Mouse (Mus musculus) embryonic facial prominence, embryonic 13.5 days (tissue): ENCODE measurements around the gene Smc1a. TPM values are rescaled to one million over a fixed set of nuclear protein-coding genes. Genes with fewer than 3 reads are reported as not detected.

Experiments used
- ATAC-seq: fragments of 200-750 bp; cut with Nextera tagmentation; 2 replicates; pipeline ENCODE4 v1.8.0; 2017; ENCODE audit warnings: low read depth; ENCODE audit not compliant: insufficient number of reproducible peaks, insufficient read depth, low FRiP score, low TSS enrichment
- H3K27ac ChIP-seq: fragments of 300-500 bp; sonication (generic); 2 replicates; pipeline ENCODE4 v1.5.1; 2015; ENCODE audit warnings: moderate library complexity, mild to moderate bottlenecking, inconsistent platforms
- H3K27me3 ChIP-seq: fragments of 300-500 bp; sonication (generic); 2 replicates; pipeline ENCODE4 v1.6.1; 2015; ENCODE audit warnings: mild to moderate bottlenecking, inconsistent platforms
- H3K36me3 ChIP-seq: fragments of 300-500 bp; sonication (generic); 2 replicates; pipeline ENCODE4 v1.6.1; 2015; ENCODE audit warnings: mild to moderate bottlenecking, inconsistent platforms
- H3K4me1 ChIP-seq: fragments of 300-500 bp; sonication (generic); 2 replicates; pipeline ENCODE4 v1.6.1; 2015; ENCODE audit warnings: inconsistent platforms
- H3K4me2 ChIP-seq: fragments of 300-500 bp; sonication (generic); 2 replicates; pipeline ENCODE4 v1.6.1; 2015; ENCODE audit warnings: moderate library complexity, mild to moderate bottlenecking, inconsistent platforms
- H3K4me3 ChIP-seq: fragments of 300-500 bp; sonication (generic); 2 replicates; pipeline ENCODE4 v1.5.1; 2015; ENCODE audit warnings: mild to moderate bottlenecking, inconsistent platforms
- H3K9ac ChIP-seq: fragments of 300-500 bp; sonication (generic); 2 replicates; pipeline ENCODE4 v1.6.1; 2015; ENCODE audit warnings: mild to moderate bottlenecking, inconsistent platforms
- H3K9me3 ChIP-seq: fragments of 300-500 bp; sonication (generic); 2 replicates; pipeline ENCODE4 v1.6.1; 2016; ENCODE audit warnings: inconsistent platforms
- WGBS: fragments of 180-500 bp; shearing (Covaris S2); methylation state at CpG from one replicate; pipeline ENCODE4 v1.1.7; 2015; ENCODE audit warnings: mixed read lengths; 5-methylcytosine and 5-hydroxymethylcytosine counted together
- polyA plus RNA-seq: library from polyadenylated mRNA; unstranded; fragments of >200 nt; fragmentation: Nextera tagmentation; extraction: Ambion mirVana; gene quantifications from 2 replicates; pipeline ENCODE4 v1.2.1, GENCODE M21; 2015

The Smc1a gene
- polyA plus RNA-seq, result 113 and 119 TPM in 2 replicates

GRCm38 (mm10) chrX:152016151-152017145 lies at the start of gene Smc1a, which contains the start of gene Ribc1:
TSS of gene Smc1a (plus strand) at chrX:152016428.
TSS of gene Ribc1 (minus strand) at chrX:152016295.
- H3K27me3 ChIP-seq, result peaks cover 50% of the 10 kb centered on the region
- H3K36me3 ChIP-seq, result peaks cover 9% of the 10 kb centered on the region
- ATAC-seq, result peak; percentile 96
- H3K27ac ChIP-seq, result peak within 1 kb of the TSS; percentile 93
- peak within 1 kb of the TSS; percentile 53 for H3K4me3 ChIP-seq
- peak within 1 kb of the TSS; percentile 78 for H3K9ac ChIP-seq
- 25% methylated on average over 64 of the region's 64 CpGs for WGBS
- peak within 1 kb of the TSS; percentile 65 for H3K4me2 ChIP-seq
- H3K4me1 ChIP-seq, result peaks cover 7% of the 10 kb centered on the region; the same call in 1 of the 2 replicates
- H3K9me3 ChIP-seq, result no peaks in the 10 kb centered on the region

- Histone ChIP-seq H3K36me3 (peaks cover 5% of the 10 kb centered on the region; the same call in 1 of the 2 replicates), H3K4me3 (no peak overlapping the region), H3K4me1 (no peaks in the 10 kb centered on the region), H3K9me3 (no peaks in the 10 kb centered on the region), H3K4me2 (no peak overlapping the region), H3K27ac (no peak overlapping the region), H3K9ac (no peak overlapping the region), H3K27me3 (peaks cover 71% of the 10 kb centered on the region)
- no peak for ATAC-seq
- 68% methylated on average over 4 of the region's 4 CpGs for WGBS
Measured at GRCm38 (mm10) chrX:151999006-151999710, 17.1 kb upstream of the Smc1a start.

GRCm38 (mm10) chrX:152001182-152001684 lies 15.0 kb upstream of the Smc1a start:
- H3K4me2 ChIP-seq, result peak overlapping the region; percentile 63
- H3K27me3 ChIP-seq, result peaks cover 77% of the 10 kb centered on the region
- ATAC-seq, result no peak
- no peaks in the 10 kb centered on the region for H3K4me1 ChIP-seq
- peak overlapping the region; percentile 75 for H3K27ac ChIP-seq
- 33% methylated on average over 9 of the region's 9 CpGs for WGBS
- H3K36me3 ChIP-seq, result peaks cover 16% of the 10 kb centered on the region
- H3K9me3 ChIP-seq, result no peaks in the 10 kb centered on the region
- peak overlapping the region; percentile 54 for H3K4me3 ChIP-seq
- H3K9ac ChIP-seq, result no peak overlapping the region; the same call in 1 of the 2 replicates

GRCm38 (mm10) chrX:152001737-152002710 lies 14.2 kb upstream of the Smc1a start, which contains the start of gene Hsd17b10:
TSS of gene Hsd17b10 (plus strand) at chrX:152001845.
- H3K4me3 ChIP-seq, result peak within 1 kb of the TSS; percentile 54
- H3K27ac ChIP-seq, result peak within 1 kb of the TSS; percentile 75
- H3K9ac ChIP-seq, result peak within 1 kb of the TSS; percentile 68
- H3K27me3 ChIP-seq, result peaks cover 81% of the 10 kb centered on the region
- ATAC-seq, result peak; percentile 96
- H3K36me3 ChIP-seq, result peaks cover 16% of the 10 kb centered on the region
- H3K4me1 ChIP-seq, result no peaks in the 10 kb centered on the region
- peak within 1 kb of the TSS; percentile 63 for H3K4me2 ChIP-seq
- 26% methylated on average over 39 of the region's 41 CpGs for WGBS
- no peaks in the 10 kb centered on the region for H3K9me3 ChIP-seq

GRCm38 (mm10) chrX:152002865-152003264 lies 13.4 kb upstream of the Smc1a start:
- H3K4me3 ChIP-seq, result peak overlapping the region; percentile 18
- peaks cover 81% of the 10 kb centered on the region for H3K27me3 ChIP-seq

GRCm38 (mm10) chrX:152007863-152008262 lies 8.4 kb upstream of the Smc1a start:
- Histone ChIP-seq H3K27ac (no peak overlapping the region), H3K4me1 (no peaks in the 10 kb centered on the region), H3K4me2 (no peak overlapping the region), H3K9ac (no peak overlapping the region), H3K9me3 (no peaks in the 10 kb centered on the region), H3K27me3 (peaks cover 72% of the 10 kb centered on the region), H3K4me3 (no peak overlapping the region), H3K36me3 (peaks cover 25% of the 10 kb centered on the region)
- 79% methylated on average over 1 of the region's 1 CpGs for WGBS
- no peak for ATAC-seq

More at GRCm38 (mm10) chrX:152002865-152003264, 13.4 kb upstream of the Smc1a start:
- no peak overlapping the region for H3K27ac ChIP-seq
- H3K36me3 ChIP-seq, result peaks cover 24% of the 10 kb centered on the region
- WGBS, result 67% methylated on average over 2 of the region's 2 CpGs
- H3K4me1 ChIP-seq, result no peaks in the 10 kb centered on the region
- peak overlapping the region; percentile 63 for H3K4me2 ChIP-seq
- H3K9me3 ChIP-seq, result no peaks in the 10 kb centered on the region
- ATAC-seq, result no peak
- no peak overlapping the region for H3K9ac ChIP-seq

GRCm38 (mm10) chrX:152015752-152016150 lies 477 bp upstream of the Smc1a start:
- no peak for ATAC-seq
- 20% methylated on average over 11 of the region's 11 CpGs for WGBS
- Histone ChIP-seq H3K27ac (peak overlapping the region; percentile 93), H3K4me3 (peak overlapping the region; percentile 53), H3K36me3 (peaks cover 9% of the 10 kb centered on the region), H3K9ac (peak overlapping the region; percentile 78), H3K4me1 (peaks cover 7% of the 10 kb centered on the region; the same call in 1 of the 2 replicates), H3K4me2 (peak overlapping the region; percentile 54), H3K9me3 (no peaks in the 10 kb centered on the region), H3K27me3 (peaks cover 53% of the 10 kb centered on the region)

- Histone ChIP-seq H3K9ac (peak overlapping the region; percentile 69), H3K4me3 (peak overlapping the region; percentile 53), H3K4me1 (peaks cover 7% of the 10 kb centered on the region; the same call in 1 of the 2 replicates), H3K27ac (peak overlapping the region; percentile 93), H3K4me2 (peak overlapping the region; percentile 65), H3K9me3 (no peaks in the 10 kb centered on the region), H3K36me3 (peaks cover 9% of the 10 kb centered on the region), H3K27me3 (peaks cover 49% of the 10 kb centered on the region)
- no peak for ATAC-seq
- WGBS, result 23% methylated on average over 14 of the region's 14 CpGs
Measured at GRCm38 (mm10) chrX:152017186-152017585, 958 bp downstream of the Smc1a start.

GRCm38 (mm10) chrX:152019294-152019693 lies 3.1 kb downstream of the Smc1a start:
- Histone ChIP-seq H3K36me3 (peaks cover 4% of the 10 kb centered on the region; the same call in 1 of the 2 replicates), H3K27me3 (peaks cover 47% of the 10 kb centered on the region), H3K4me1 (peaks cover 7% of the 10 kb centered on the region; the same call in 1 of the 2 replicates), H3K4me2 (no peak overlapping the region), H3K9me3 (no peaks in the 10 kb centered on the region), H3K9ac (no peak overlapping the region), H3K4me3 (no peak overlapping the region), H3K27ac (no peak overlapping the region)
- WGBS, result 87% methylated on average over 2 of the region's 2 CpGs
- ATAC-seq, result no peak

- Histone ChIP-seq H3K4me1 (no peaks in the 10 kb centered on the region), H3K27ac (no peak overlapping the region)
- no peak for ATAC-seq
Measured at GRCm38 (mm10) chrX:152039865-152040264, 23.6 kb downstream of the Smc1a start.

More at GRCm38 (mm10) chrX:152039865-152040264, 23.6 kb downstream of the Smc1a start:
- Histone ChIP-seq H3K9me3 (no peaks in the 10 kb centered on the region), H3K9ac (no peak overlapping the region), H3K36me3 (peaks cover 35% of the 10 kb centered on the region), H3K4me3 (no peak overlapping the region), H3K27me3 (peaks cover 33% of the 10 kb centered on the region), H3K4me2 (no peak overlapping the region)
